Mouse (Mus musculus) skeletal muscle tissue, postnatal 0 days (tissue): Measurements from ENCODE around the gene Phlda1. TPM values are rescaled to one million over a fixed set of nuclear protein-coding genes. Genes with fewer than 3 reads are reported as not detected.

Experiments
- polyA plus RNA-seq: library from polyadenylated mRNA; unstranded; fragments of >200 nt; fragmentation: Nextera tagmentation; extraction: Ambion mirVana; gene quantifications from 2 replicates; pipeline ENCODE4 v1.2.1, GENCODE M21; 2015

The Phlda1 gene
- 9.4 and 14.6 TPM in 2 replicates for polyA plus RNA-seq

DNA sequence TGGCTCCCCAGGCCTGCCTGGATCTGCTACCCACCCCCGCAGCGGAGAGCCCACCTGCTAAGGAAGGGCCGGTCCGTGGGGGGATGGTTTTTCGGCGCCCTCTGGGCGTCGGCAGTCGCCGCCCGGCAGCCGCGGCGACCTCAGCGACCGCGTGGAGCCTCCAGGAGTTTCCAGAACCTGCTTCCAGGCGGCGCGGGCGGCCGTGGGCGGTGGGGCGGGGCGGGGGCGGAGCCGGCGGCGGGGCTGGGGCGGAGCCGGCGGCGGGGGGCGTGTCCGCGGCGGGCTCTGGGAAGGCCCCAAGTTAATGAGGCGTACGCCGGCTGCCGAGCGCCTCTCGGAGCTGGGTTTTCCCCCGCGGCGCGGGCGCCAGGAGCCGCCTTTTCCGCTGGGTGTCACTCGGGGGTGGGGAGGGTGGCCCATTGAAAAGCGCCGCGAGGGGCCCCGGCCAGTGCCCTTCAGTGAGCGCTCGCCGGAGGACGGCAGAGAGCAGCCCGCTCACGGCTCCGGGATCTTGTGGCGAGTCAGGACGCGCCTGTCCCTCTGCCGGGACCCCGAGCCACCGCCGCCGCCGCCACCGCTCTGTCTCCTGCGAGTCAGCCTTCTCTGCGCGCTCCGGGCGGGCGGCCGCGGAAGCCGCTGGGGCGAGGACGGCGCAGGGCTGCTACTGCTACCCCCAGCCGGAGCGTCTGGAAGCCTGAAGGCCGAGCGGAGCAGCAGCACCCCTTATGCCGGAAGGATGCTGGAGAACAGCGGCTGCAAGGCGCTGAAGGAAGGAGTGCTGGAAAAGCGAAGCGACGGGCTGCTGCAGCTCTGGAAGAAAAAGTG is at the start of gene Phlda1:
TSS of gene Phlda1 (plus strand) at position 186 of the 825 bp plus-strand sequence.

DNA sequence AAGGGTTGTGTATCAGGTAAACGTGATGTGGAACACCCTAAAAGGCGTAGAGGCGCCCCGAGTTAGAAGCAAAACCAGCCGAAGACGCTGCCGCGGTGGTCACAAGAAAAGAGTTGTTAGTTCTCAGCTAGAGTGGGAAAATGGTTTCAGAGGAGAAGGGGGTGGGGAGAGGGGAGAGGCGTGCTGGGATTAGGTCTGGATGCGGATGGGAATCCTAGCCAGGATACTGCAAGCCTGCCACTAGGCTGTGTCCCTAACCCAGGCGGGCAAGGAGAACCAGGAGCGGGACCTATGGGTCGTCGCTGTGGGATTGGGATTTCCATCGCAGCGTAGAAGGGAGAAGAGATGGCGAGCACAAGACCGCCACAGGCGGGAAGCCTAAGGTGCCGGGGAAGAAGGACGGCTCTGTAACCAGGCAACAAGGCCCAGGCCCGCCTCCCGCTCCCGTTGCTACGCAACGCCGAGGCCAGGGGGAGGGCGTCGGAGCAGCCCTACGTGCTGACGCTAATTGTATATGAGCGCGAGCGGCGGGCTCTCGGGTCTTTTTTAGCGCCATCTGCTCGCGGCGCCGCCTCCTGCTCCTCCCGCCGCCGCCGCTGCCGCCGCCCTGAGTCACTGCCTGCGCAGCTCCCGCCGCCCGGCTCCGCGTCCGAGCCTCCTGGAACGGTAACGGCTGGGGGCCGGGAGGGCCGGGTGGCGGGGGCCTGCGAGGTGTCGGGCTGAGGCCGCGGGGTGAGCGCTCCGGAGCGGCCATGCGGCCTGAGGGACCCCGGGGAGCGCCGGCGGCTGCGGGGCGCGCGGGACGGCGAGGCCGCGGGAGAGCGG is 33.2 kb upstream of the Phlda1 start, which contains the start of gene Nap1l1:
TSS of gene Nap1l1 (plus strand) at position 538 of the 825 bp plus-strand sequence.

Other genes with a start within 250 kb of the Phlda1 start
- 2.0 and 2.3 TPM in 2 replicates for gene Bbs10, start 207.6 kb upstream of the Phlda1 start, polyA plus RNA-seq
- gene Nap1l1, start 33.1 kb upstream of the Phlda1 start, polyA plus RNA-seq: 67.3 and 76.8 TPM in 2 replicates